Mouse (Mus musculus): ENCODE results near the gene Wbp2nl. TPM values are rescaled to one million over a fixed set of nuclear protein-coding genes. Genes with fewer than 3 reads are reported as not detected.

The Wbp2nl gene
- polyA plus RNA-seq, 1 experiment from 2014 or later, result 0.10 TPM

- peak overlapping the region; percentile 80 for H3K4me3 ChIP-seq
- peaks cover 53% of the 10 kb centered on the region for H3K4me1 ChIP-seq
- peak overlapping the region; percentile 93 for H3K27ac ChIP-seq
- peaks cover 38% of the 10 kb centered on the region for H3K36me3 ChIP-seq (replicated peaks)
- peaks cover 49% of the 10 kb centered on the region for H3K27me3 ChIP-seq (ENCODE audit: poor library complexity, severe bottlenecking)
- DNase-seq (ENCODE audit: extremely low spot score, low spot score), result peak; percentile 72
- H3K9me3 ChIP-seq, result no peaks in the 10 kb centered on the region
- WGBS, result under 1% methylated on average over 74 of the region's 86 CpGs
Measured at GRCm38 (mm10) chr15:82274927-82275901, 23.5 kb upstream of the Wbp2nl start.

GRCm38 (mm10) chr15:82277591-82277990 lies 21.2 kb upstream of the Wbp2nl start:
- Histone ChIP-seq H3K36me3 (replicated peaks) (peaks cover 61% of the 10 kb centered on the region), H3K27me3 (ENCODE audit: poor library complexity, severe bottlenecking) (peaks cover 36% of the 10 kb centered on the region), H3K27ac (no peak overlapping the region), H3K4me1 (peaks cover 39% of the 10 kb centered on the region), H3K9me3 (no peaks in the 10 kb centered on the region), H3K4me3 (no peak overlapping the region)
- no peak for DNase-seq (ENCODE audit: extremely low spot score, low spot score)
- 89% methylated on average over 5 of the region's 5 CpGs for WGBS

- WGBS, result 83% methylated on average over 4 of the region's 4 CpGs
- no peak overlapping the region for H3K27ac ChIP-seq
- H3K36me3 ChIP-seq (replicated peaks), result peaks cover 91% of the 10 kb centered on the region
- H3K9me3 ChIP-seq, result no peaks in the 10 kb centered on the region
- H3K4me3 ChIP-seq, result no peak overlapping the region
- peaks cover 20% of the 10 kb centered on the region for H3K4me1 ChIP-seq
- H3K27me3 ChIP-seq (ENCODE audit: poor library complexity, severe bottlenecking), result peaks cover 8% of the 10 kb centered on the region
- DNase-seq (ENCODE audit: extremely low spot score, low spot score), result no peak
Measured at GRCm38 (mm10) chr15:82280638-82281037, 18.1 kb upstream of the Wbp2nl start.

- Histone ChIP-seq H3K9me3 (no peaks in the 10 kb centered on the region), H3K4me1 (no peaks in the 10 kb centered on the region), H3K36me3 (replicated peaks) (peaks cover 99% of the 10 kb centered on the region), H3K27me3 (ENCODE audit: poor library complexity, severe bottlenecking) (no peaks in the 10 kb centered on the region), H3K27ac (no peak overlapping the region), H3K4me3 (no peak overlapping the region)
- no peak for DNase-seq (ENCODE audit: extremely low spot score, low spot score)
- WGBS, result 73% methylated on average over 12 of the region's 12 CpGs
Measured at GRCm38 (mm10) chr15:82286157-82286556, 12.6 kb upstream of the Wbp2nl start.

- DNase-seq (ENCODE audit: extremely low spot score, low spot score), result no peak
- WGBS, result 94% methylated on average over 7 of the region's 7 CpGs
- Histone ChIP-seq H3K36me3 (replicated peaks) (peaks cover 70% of the 10 kb centered on the region), H3K4me3 (no peak overlapping the region), H3K4me1 (peaks cover 22% of the 10 kb centered on the region), H3K27me3 (ENCODE audit: poor library complexity, severe bottlenecking) (no peaks in the 10 kb centered on the region), H3K27ac (no peak overlapping the region), H3K9me3 (no peaks in the 10 kb centered on the region)
Measured at GRCm38 (mm10) chr15:82290252-82290651, 8.5 kb upstream of the Wbp2nl start.

GRCm38 (mm10) chr15:82292851-82293250 lies 5.9 kb upstream of the Wbp2nl start:
- peak overlapping the region; percentile 18; the same call in 1 of the 2 replicates for H3K4me3 ChIP-seq
- H3K4me1 ChIP-seq, result peaks cover 22% of the 10 kb centered on the region
- no peak for DNase-seq (ENCODE audit: extremely low spot score, low spot score)
- H3K27ac ChIP-seq, result peak overlapping the region; percentile 53; the same call in 1 of the 2 replicates
- H3K27me3 ChIP-seq (ENCODE audit: poor library complexity, severe bottlenecking), result no peaks in the 10 kb centered on the region
- WGBS, result 37% methylated on average over 5 of the region's 5 CpGs
- H3K36me3 ChIP-seq (replicated peaks), result peaks cover 44% of the 10 kb centered on the region
- no peaks in the 10 kb centered on the region for H3K9me3 ChIP-seq

GRCm38 (mm10) chr15:82293271-82293711 lies 5.5 kb upstream of the Wbp2nl start:
- Histone ChIP-seq H3K4me1 (peaks cover 22% of the 10 kb centered on the region), H3K9me3 (peaks cover under 1% of the 10 kb centered on the region; the same call in 1 of the 2 replicates), H3K27me3 (ENCODE audit: poor library complexity, severe bottlenecking) (no peaks in the 10 kb centered on the region), H3K27ac (peak overlapping the region; percentile 53; the same call in 1 of the 2 replicates), H3K4me3 (peak overlapping the region; percentile 18; the same call in 1 of the 2 replicates), H3K36me3 (replicated peaks) (peaks cover 39% of the 10 kb centered on the region)
- 18% methylated on average over 7 of the region's 7 CpGs for WGBS
- peak; percentile 47 for DNase-seq (ENCODE audit: extremely low spot score, low spot score)

- Histone ChIP-seq H3K27ac (no peak overlapping the region), H3K36me3 (replicated peaks) (peaks cover 32% of the 10 kb centered on the region), H3K9me3 (peaks cover 8% of the 10 kb centered on the region; the same call in 1 of the 2 replicates), H3K4me3 (no peak overlapping the region), H3K27me3 (ENCODE audit: poor library complexity, severe bottlenecking) (peaks cover 7% of the 10 kb centered on the region; the same call in 1 of the 2 replicates), H3K4me1 (peaks cover 27% of the 10 kb centered on the region)
- WGBS, result 57% methylated on average over 8 of the region's 8 CpGs
- no peak for DNase-seq (ENCODE audit: extremely low spot score, low spot score)
Measured at GRCm38 (mm10) chr15:82294059-82294458, 4.7 kb upstream of the Wbp2nl start.

- Histone ChIP-seq H3K4me3 (no peak overlapping the region), H3K27me3 (ENCODE audit: poor library complexity, severe bottlenecking) (no peaks in the 10 kb centered on the region), H3K4me1 (no peaks in the 10 kb centered on the region), H3K36me3 (replicated peaks) (no peaks in the 10 kb centered on the region), H3K9me3 (no peaks in the 10 kb centered on the region), H3K27ac (no peak overlapping the region)
- WGBS, result 82% methylated on average over 3 of the region's 3 CpGs
- DNase-seq (ENCODE audit: extremely low spot score, low spot score), result no peak
Measured at GRCm38 (mm10) chr15:82307107-82307506, 8.4 kb downstream of the Wbp2nl start.

GRCm38 (mm10) chr15:82308416-82308815 lies 9.7 kb downstream of the Wbp2nl start:
- Histone ChIP-seq H3K27ac (no peak overlapping the region), H3K36me3 (replicated peaks) (no peaks in the 10 kb centered on the region), H3K4me3 (no peak overlapping the region), H3K9me3 (no peaks in the 10 kb centered on the region), H3K4me1 (no peaks in the 10 kb centered on the region), H3K27me3 (ENCODE audit: poor library complexity, severe bottlenecking) (no peaks in the 10 kb centered on the region)
- 83% methylated on average over 3 of the region's 3 CpGs for WGBS
- no peak for DNase-seq (ENCODE audit: extremely low spot score, low spot score)

- DNase-seq (ENCODE audit: extremely low spot score, low spot score), result no peak
- H3K9me3 ChIP-seq, result no peaks in the 10 kb centered on the region
- no peaks in the 10 kb centered on the region for H3K36me3 ChIP-seq (replicated peaks)
- H3K4me1 ChIP-seq, result 0 out of 2 replicates have a peak, but pooled peaks cover 1% of the 10 kb centered on the region
- H3K4me3 ChIP-seq, result no peak overlapping the region
- 89% methylated on average over 6 of the region's 6 CpGs for WGBS
- no peak overlapping the region for H3K27ac ChIP-seq
- H3K27me3 ChIP-seq (ENCODE audit: poor library complexity, severe bottlenecking), result no peaks in the 10 kb centered on the region
Measured at GRCm38 (mm10) chr15:82317839-82318238, 19.1 kb downstream of the Wbp2nl start.

GRCm38 (mm10) chr15:82319613-82320012 lies 20.9 kb downstream of the Wbp2nl start:
- no peaks in the 10 kb centered on the region for H3K27me3 ChIP-seq (ENCODE audit: poor library complexity, severe bottlenecking)
- WGBS, result 90% methylated on average over 1 of the region's 1 CpGs
- H3K9me3 ChIP-seq, result no peaks in the 10 kb centered on the region
- no peak overlapping the region for H3K4me3 ChIP-seq
- no peak overlapping the region for H3K27ac ChIP-seq
- no peak for DNase-seq (ENCODE audit: extremely low spot score, low spot score)
- H3K4me1 ChIP-seq, result 0 out of 2 replicates have a peak, but pooled peaks cover 3% of the 10 kb centered on the region
- H3K36me3 ChIP-seq (replicated peaks), result no peaks in the 10 kb centered on the region

- H3K27me3 ChIP-seq (ENCODE audit: poor library complexity, severe bottlenecking), result no peaks in the 10 kb centered on the region
- WGBS, result 80% methylated on average over 8 of the region's 8 CpGs
- no peak overlapping the region for H3K27ac ChIP-seq
- H3K9me3 ChIP-seq, result no peaks in the 10 kb centered on the region
- no peak overlapping the region for H3K4me3 ChIP-seq
- H3K4me1 ChIP-seq, result 0 out of 2 replicates have a peak, but pooled peaks cover 3% of the 10 kb centered on the region
- DNase-seq (ENCODE audit: extremely low spot score, low spot score), result no peak
- H3K36me3 ChIP-seq (replicated peaks), result no peaks in the 10 kb centered on the region
Measured at GRCm38 (mm10) chr15:82322195-82322594, 23.4 kb downstream of the Wbp2nl start.
